Mouse (Mus musculus) left cerebral cortex, adult 11 months (tissue): ENCODE data around the gene Olfr483.

Experiments used
- DNase-seq: peaks from one replicate; pipeline ENCODE4 v3.0.0; 2022; ENCODE audit warnings: low spot score

Gene Olfr483

GRCm38 (mm10) chr7:108100549-108100948, at the start of gene Olfr483:
Olfr483 (plus strand) TSS chr7:108100849.
- no peak for DNase-seq

GRCm38 (mm10) chr7:108067246-108067645, 33.4 kb upstream of the Olfr483 start, which contains the start of gene Olfr480:
Olfr480 (minus strand) TSS chr7:108067346.
- DNase-seq, result no peak

GRCm38 (mm10) chr7:108079555-108079954, 21.1 kb upstream of the Olfr483 start, which contains the start of gene Olfr481:
Olfr481 (plus strand) TSS chr7:108079855.
- no peak for DNase-seq

- no peak for DNase-seq
Observed at GRCm38 (mm10) chr7:108097486-108097885, 3.2 kb upstream of the Olfr483 start, which contains the start of gene Olfr482. Olfr482 (minus strand) TSS chr7:108097586.

GRCm38 (mm10) chr7:108120681-108121080, 20.0 kb downstream of the Olfr483 start:
- DNase-seq, result no peak

GRCm38 (mm10) chr7:108121416-108121815, 20.8 kb downstream of the Olfr483 start:
- DNase-seq, result no peak

GRCm38 (mm10) chr7:108127349-108127748, 26.7 kb downstream of the Olfr483 start, which contains the start of gene Olfr484:
Olfr484 (minus strand) TSS chr7:108127449.
- DNase-seq, result no peak
